Mouse (Mus musculus) neural tube, embryonic 15.5 days (tissue): Measurements from ENCODE around the gene Zfyve16. TPM values are rescaled to one million over a fixed set of nuclear protein-coding genes. Genes with fewer than 3 reads are reported as not detected.
A peak's percentile ranks its signal among the peaks of the same experiment; 100 is the strongest.

Experiments
- ATAC-seq: fragments of 200-750 bp; cut with Nextera tagmentation; 2 replicates; pipeline ENCODE4 v1.8.0; 2017; ENCODE audit warnings: mild to moderate bottlenecking, moderate TSS enrichment, moderate library complexity; ENCODE audit not compliant: low FRiP score
- H3K27ac ChIP-seq: fragments of 300-500 bp; sonication (generic); replicated peaks from 2 replicates; pipeline ENCODE4 v1.5.1; 2015; ENCODE audit warnings: mild to moderate bottlenecking, inconsistent platforms
- H3K27me3 ChIP-seq: fragments of 300-500 bp; sonication (generic); replicated peaks from 2 replicates; pipeline ENCODE4 v1.6.1; 2015; ENCODE audit warnings: inconsistent platforms
- H3K36me3 ChIP-seq: fragments of 300-500 bp; sonication (generic); 2 replicates; pipeline ENCODE4 v1.6.1; 2015; ENCODE audit warnings: inconsistent platforms
- H3K4me1 ChIP-seq: fragments of 300-500 bp; sonication (generic); 2 replicates; pipeline ENCODE4 v1.6.1; 2015; ENCODE audit warnings: inconsistent platforms
- H3K4me2 ChIP-seq: fragments of 300-500 bp; sonication (generic); 2 replicates; pipeline ENCODE4 v1.6.1; 2015; ENCODE audit warnings: inconsistent platforms, mild to moderate bottlenecking, moderate library complexity
- H3K4me3 ChIP-seq: fragments of 300-500 bp; sonication (generic); replicated peaks from 2 replicates; pipeline ENCODE4 v1.5.1; 2015; ENCODE audit warnings: mild to moderate bottlenecking, inconsistent platforms
- H3K9ac ChIP-seq: fragments of 300-500 bp; sonication (generic); replicated peaks from 2 replicates; pipeline ENCODE4 v1.6.1; 2015; ENCODE audit warnings: mild to moderate bottlenecking, inconsistent platforms
- H3K9me3 ChIP-seq: fragments of 300-500 bp; sonication (generic); replicated peaks from 2 replicates; pipeline ENCODE4 v1.6.1; 2016; ENCODE audit warnings: inconsistent platforms
- WGBS: fragments of 180-500 bp; shearing (Covaris S2); methylation state at CpG from one replicate; pipeline ENCODE4 v1.1.7; 2015; ENCODE audit warnings: mixed read lengths; 5-methylcytosine and 5-hydroxymethylcytosine counted together
- polyA plus RNA-seq: library from polyadenylated mRNA; unstranded; fragments of >200 nt; fragmentation: Nextera tagmentation; extraction: Ambion mirVana; gene quantifications from 2 replicates; pipeline ENCODE4 v1.2.1, GENCODE M21; 2015

Gene Zfyve16
- polyA plus RNA-seq, 1 experiment from 2014 or later = 8.7 TPM

GRCm38 (mm10) chr13:92531237-92531636 is 569 bp upstream of the Zfyve16 start:
- WGBS = 4% methylated on average over 15 of the region's 15 CpGs
- peak overlapping the region; percentile 84 for H3K9ac ChIP-seq
- H3K27ac ChIP-seq = peak overlapping the region; percentile 96
- H3K4me2 ChIP-seq = peak overlapping the region; percentile 60
- peaks cover 19% of the 10 kb centered on the region for H3K4me1 ChIP-seq
- H3K36me3 ChIP-seq = no peaks in the 10 kb centered on the region
- peak overlapping the region; percentile 85 for H3K4me3 ChIP-seq
- no peaks in the 10 kb centered on the region for H3K27me3 ChIP-seq
- no peak for ATAC-seq
- H3K9me3 ChIP-seq = no peaks in the 10 kb centered on the region

DNA sequence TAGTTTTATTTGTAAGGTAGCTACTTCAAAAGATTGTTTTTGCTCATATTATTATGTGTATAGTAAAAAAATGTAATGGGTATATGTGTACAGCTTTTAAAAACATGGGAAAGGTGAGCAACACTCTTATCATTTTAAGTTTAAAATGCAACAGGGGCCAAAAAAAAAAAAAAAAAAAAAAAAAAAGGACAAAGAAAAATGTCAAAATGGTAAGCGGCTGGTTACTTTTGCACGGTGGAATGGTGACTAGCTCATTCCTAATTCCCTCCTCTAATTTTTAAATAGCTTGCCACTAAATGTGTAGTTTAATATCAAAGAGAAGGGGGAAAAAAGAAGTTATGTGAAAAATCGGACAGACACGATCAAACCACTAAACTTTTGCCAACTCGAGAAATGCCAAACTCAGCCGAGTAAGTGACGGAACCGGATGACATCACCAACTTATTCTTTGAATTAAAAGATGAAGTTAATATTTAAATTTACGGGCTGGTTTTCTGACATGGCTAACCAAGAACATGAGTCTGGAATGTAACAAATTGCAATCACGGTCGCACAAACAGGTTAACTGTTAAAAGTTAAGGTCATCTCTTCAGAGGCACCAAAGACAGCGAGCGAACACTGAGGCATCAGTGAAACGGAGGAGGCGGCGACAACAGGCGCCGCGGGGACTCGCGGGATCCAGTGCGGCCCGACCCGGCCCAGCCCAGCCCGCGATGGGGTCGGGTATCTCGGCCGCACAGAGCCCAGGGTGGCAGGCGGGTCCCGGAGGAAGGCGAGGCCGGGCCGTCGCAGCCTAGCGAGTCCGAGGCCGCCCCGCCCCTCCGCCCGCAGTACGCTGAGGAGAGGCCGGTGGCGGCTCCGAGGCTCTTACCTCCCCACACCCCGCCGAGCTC is 594 bp downstream of the Zfyve16 start:
- Histone ChIP-seq H3K4me1 (peaks cover 19% of the 10 kb centered on the region), H3K36me3 (no peaks in the 10 kb centered on the region), H3K9me3 (no peaks in the 10 kb centered on the region), H3K27ac (peak overlapping the region; percentile 96), H3K4me2 (peak overlapping the region; percentile 60), H3K9ac (peak overlapping the region; percentile 84), H3K27me3 (no peaks in the 10 kb centered on the region), H3K4me3 (peak overlapping the region; percentile 85)
- 3% methylated on average over 47 of the region's 47 CpGs for WGBS
- peak; percentile 90 for ATAC-seq

- H3K4me3 ChIP-seq = no peak overlapping the region
- H3K4me2 ChIP-seq = no peak overlapping the region
- H3K27me3 ChIP-seq = no peaks in the 10 kb centered on the region
- ATAC-seq = no peak
- H3K27ac ChIP-seq = no peak overlapping the region
- H3K36me3 ChIP-seq = peaks cover 27% of the 10 kb centered on the region
- 91% methylated on average over 5 of the region's 5 CpGs for WGBS
- H3K9me3 ChIP-seq = no peaks in the 10 kb centered on the region
- H3K9ac ChIP-seq = no peak overlapping the region
- H3K4me1 ChIP-seq = no peaks in the 10 kb centered on the region
These were observed 7.4 kb downstream of the Zfyve16 start for GRCm38 (mm10) chr13:92523178-92523813.

DNA sequence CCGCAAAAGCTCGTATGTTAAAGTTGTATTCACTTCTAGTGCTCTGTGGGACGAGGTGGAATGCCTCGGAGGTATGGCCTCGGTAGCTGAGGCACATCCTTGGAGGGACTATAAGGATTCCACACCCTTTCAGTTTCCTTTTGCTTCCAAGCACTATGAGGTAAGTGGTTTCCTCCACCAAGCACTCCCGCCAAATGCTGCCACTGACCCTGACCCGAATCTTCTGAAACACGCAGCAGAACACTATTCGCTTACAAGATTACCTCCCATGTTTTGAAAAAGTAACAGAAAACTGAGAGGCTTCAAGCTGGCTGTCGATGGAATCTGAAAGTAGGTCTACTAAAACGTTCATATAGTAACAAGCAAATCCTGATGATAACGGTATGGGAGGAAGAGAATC is 25.8 kb downstream of the Zfyve16 start:
- H3K4me2 ChIP-seq = no peak overlapping the region
- 86% methylated on average over 12 of the region's 12 CpGs for WGBS
- H3K4me1 ChIP-seq = no peaks in the 10 kb centered on the region
- H3K9ac ChIP-seq = no peak overlapping the region
- no peak overlapping the region for H3K27ac ChIP-seq
- peaks cover 36% of the 10 kb centered on the region for H3K36me3 ChIP-seq
- no peak for ATAC-seq
- H3K9me3 ChIP-seq = no peaks in the 10 kb centered on the region
- H3K27me3 ChIP-seq = no peaks in the 10 kb centered on the region
- no peak overlapping the region for H3K4me3 ChIP-seq

DNA sequence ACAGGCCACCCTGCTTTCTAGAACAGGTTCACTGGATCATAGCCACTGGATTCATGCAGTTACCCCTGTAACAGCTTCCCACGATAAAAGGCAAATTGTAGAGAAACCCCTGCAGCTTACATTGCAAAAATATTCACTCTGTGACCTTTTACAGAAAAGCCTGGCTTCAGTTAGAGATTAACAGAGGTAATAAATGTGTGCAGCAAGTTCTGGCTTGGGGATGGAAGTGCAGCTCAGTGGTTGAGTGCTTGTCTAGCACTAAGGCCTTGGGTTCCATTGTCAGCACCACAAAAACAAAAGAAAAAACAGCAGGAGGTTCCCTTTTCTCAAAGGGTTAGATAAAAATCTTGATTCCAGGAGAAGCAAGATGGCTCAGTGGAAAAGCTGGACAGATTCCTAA is 38.7 kb downstream of the Zfyve16 start:
- no peaks in the 10 kb centered on the region for H3K27me3 ChIP-seq
- no peak overlapping the region for H3K4me3 ChIP-seq
- H3K4me2 ChIP-seq = no peak overlapping the region
- 87% methylated on average over 1 of the region's 1 CpGs for WGBS
- ATAC-seq = no peak
- H3K9me3 ChIP-seq = no peaks in the 10 kb centered on the region
- peaks cover 32% of the 10 kb centered on the region for H3K36me3 ChIP-seq
- no peak overlapping the region for H3K27ac ChIP-seq
- H3K9ac ChIP-seq = no peak overlapping the region
- H3K4me1 ChIP-seq = no peaks in the 10 kb centered on the region

- H3K27me3 ChIP-seq = no peaks in the 10 kb centered on the region
- H3K9me3 ChIP-seq = no peaks in the 10 kb centered on the region
- 66% methylated on average over 4 of the region's 4 CpGs for WGBS
- H3K36me3 ChIP-seq = peaks cover 36% of the 10 kb centered on the region
- H3K4me1 ChIP-seq = no peaks in the 10 kb centered on the region
- ATAC-seq = no peak
- no peak overlapping the region for H3K27ac ChIP-seq
- H3K4me3 ChIP-seq = no peak overlapping the region
- no peak overlapping the region for H3K9ac ChIP-seq
- no peak overlapping the region for H3K4me2 ChIP-seq
These were observed 39.9 kb downstream of the Zfyve16 start for GRCm38 (mm10) chr13:92490817-92491216.

DNA sequence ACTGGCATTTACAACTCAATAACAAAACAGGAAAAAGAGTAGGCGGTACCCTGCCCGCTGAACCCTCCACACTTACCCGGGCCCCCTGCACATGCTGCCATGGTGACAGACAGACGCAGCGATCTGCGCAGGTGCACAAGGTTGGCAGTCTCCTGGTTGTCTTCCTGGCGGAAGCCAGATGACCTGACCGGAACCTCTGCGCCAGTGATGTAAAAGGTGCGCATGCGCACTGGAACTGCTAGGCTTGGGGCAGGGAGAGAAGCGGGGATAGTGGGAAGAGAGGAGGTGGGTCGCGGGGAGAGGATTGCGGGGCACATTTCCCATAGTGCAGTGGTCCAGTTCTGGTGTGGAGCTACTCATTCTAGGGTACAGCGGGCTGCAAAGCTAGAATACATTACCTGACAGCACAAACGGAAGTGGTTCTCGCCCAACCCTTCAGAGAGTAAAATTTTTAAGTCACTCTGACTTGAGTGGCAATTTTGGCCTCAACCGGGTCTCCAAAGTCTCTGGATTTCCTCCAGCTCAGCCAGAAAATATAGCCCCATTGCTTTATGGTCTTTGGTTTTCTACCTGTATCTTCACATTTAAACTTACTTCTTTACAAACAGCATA is 46.7 kb downstream of the Zfyve16 start, which contains the start of gene Fam151b:
Gene Fam151b (minus strand): TSS at position 164 of the 612 bp plus-strand sequence.
- Histone ChIP-seq H3K36me3 (peaks cover 6% of the 10 kb centered on the region), H3K27me3 (no peaks in the 10 kb centered on the region), H3K9ac (peak within 1 kb of the TSS; percentile 47), H3K9me3 (no peaks in the 10 kb centered on the region), H3K4me2 (peak within 1 kb of the TSS; percentile 76), H3K27ac (peak within 1 kb of the TSS; percentile 85), H3K4me3 (peak within 1 kb of the TSS; percentile 50), H3K4me1 (peaks cover 8% of the 10 kb centered on the region; the same call in 1 of the 2 replicates)
- peak; percentile 100 for ATAC-seq
- 5% methylated on average over 19 of the region's 19 CpGs for WGBS

GRCm38 (mm10) chr13:92483348-92483747 is 47.3 kb downstream of the Zfyve16 start:
- Histone ChIP-seq H3K9ac (peak overlapping the region; percentile 47), H3K9me3 (no peaks in the 10 kb centered on the region), H3K4me1 (peaks cover 8% of the 10 kb centered on the region; the same call in 1 of the 2 replicates), H3K4me2 (peak overlapping the region; percentile 76), H3K4me3 (peak overlapping the region; percentile 50), H3K36me3 (peaks cover 6% of the 10 kb centered on the region), H3K27me3 (no peaks in the 10 kb centered on the region), H3K27ac (peak overlapping the region; percentile 85; the same call in 1 of the 2 replicates)
- WGBS = 5% methylated on average over 3 of the region's 3 CpGs
- peak; percentile 83 for ATAC-seq

DNA sequence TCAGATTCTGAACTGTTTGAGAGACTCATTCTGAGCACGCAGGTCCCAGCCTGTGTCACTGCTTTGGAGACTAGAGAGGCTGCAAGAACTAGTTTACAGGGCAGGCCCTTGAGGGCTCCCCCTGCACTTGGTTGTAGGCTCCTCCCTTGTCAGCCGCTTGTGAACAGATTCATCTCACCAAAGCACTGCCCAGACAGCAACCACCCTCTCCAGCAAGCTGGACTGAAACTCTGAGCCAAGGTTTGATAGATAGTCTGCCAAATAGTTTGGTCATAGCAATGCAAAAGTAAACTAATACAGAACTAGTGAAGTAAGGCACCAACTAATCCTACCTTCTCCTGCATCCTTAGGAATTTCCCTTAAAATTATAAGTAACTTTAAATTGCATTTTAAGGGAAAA is 60.5 kb downstream of the Zfyve16 start:
- Histone ChIP-seq H3K9me3 (no peaks in the 10 kb centered on the region), H3K4me3 (no peak overlapping the region), H3K36me3 (0 out of 2 replicates have a peak, but pooled peaks cover 19% of the 10 kb centered on the region), H3K27ac (no peak overlapping the region), H3K9ac (no peak overlapping the region), H3K4me1 (no peaks in the 10 kb centered on the region), H3K4me2 (no peak overlapping the region), H3K27me3 (no peaks in the 10 kb centered on the region)
- no peak for ATAC-seq
- 71% methylated on average over 2 of the region's 2 CpGs for WGBS

- no peak for ATAC-seq
- Histone ChIP-seq H3K9me3 (no peaks in the 10 kb centered on the region), H3K36me3 (0 out of 2 replicates have a peak, but pooled peaks cover 19% of the 10 kb centered on the region), H3K4me1 (no peaks in the 10 kb centered on the region), H3K4me2 (no peak overlapping the region), H3K9ac (no peak overlapping the region), H3K4me3 (no peak overlapping the region), H3K27me3 (no peaks in the 10 kb centered on the region), H3K27ac (no peak overlapping the region)
- 83% methylated on average over 2 of the region's 2 CpGs for WGBS
These were observed 61.3 kb downstream of the Zfyve16 start for GRCm38 (mm10) chr13:92469381-92469780.

- no peak for ATAC-seq
These were observed 62.8 kb downstream of the Zfyve16 start for GRCm38 (mm10) chr13:92467891-92468290.

More at GRCm38 (mm10) chr13:92467891-92468290, 62.8 kb downstream of the Zfyve16 start:
- H3K36me3 ChIP-seq = 0 out of 2 replicates have a peak, but pooled peaks cover 11% of the 10 kb centered on the region
- no peak overlapping the region for H3K4me3 ChIP-seq
- no peaks in the 10 kb centered on the region for H3K4me1 ChIP-seq
- H3K9ac ChIP-seq = no peak overlapping the region
- no peak overlapping the region for H3K4me2 ChIP-seq
- no peaks in the 10 kb centered on the region for H3K27me3 ChIP-seq
- no peak overlapping the region for H3K27ac ChIP-seq
- H3K9me3 ChIP-seq = no peaks in the 10 kb centered on the region
- 72% methylated on average over 9 of the region's 9 CpGs for WGBS
